ENCODE assay signal across 16 mouse cellular contexts in genomic region chr14:109668076-109668475, GRCm38 (mm10).
"Had no signal": no experiment of that assay in that cellular context is flagged by ENCODE, and none has a peak within 500 bp of the region (broad histone marks: within the 10 kb centered on the region; RNA-seq: fewer than 3 reads in every experiment).

No protein-coding gene starts in this region.

- H3K36me3 ChIP-seq: limb, embryonic 10.5 days; liver, embryonic 15.5 days; lung, embryonic 15.5 days; midbrain, embryonic 13.5 days; neural tube, embryonic 15.5 days had no signal

- H3K27ac ChIP-seq: left cerebral cortex, adult 2 months; limb, embryonic 10.5 days; liver, embryonic 15.5 days; lung, embryonic 15.5 days; macrophage; midbrain, embryonic 13.5 days; neural tube, embryonic 15.5 days; stomach, postnatal 0 days had no signal

- DNase-seq: kidney, adult 9 months; kidney, postnatal 25 days; lung, postnatal 14 days; right cerebral cortex, adult 18-20 months; right cerebral cortex, postnatal 25 days; thymus, postnatal 4 days had no signal

- H3K4me3 ChIP-seq: left cerebral cortex, adult 2 months; limb, embryonic 10.5 days; liver, embryonic 15.5 days; lung, embryonic 15.5 days; megakaryocyte, embryonic 14.5 days; midbrain, embryonic 13.5 days; neural tube, embryonic 15.5 days had no signal

- ATAC-seq: midbrain, embryonic 13.5 days had no signal

- H3K4me1 ChIP-seq: limb, embryonic 10.5 days; liver, embryonic 15.5 days; lung, embryonic 15.5 days; megakaryocyte, embryonic 14.5 days; midbrain, embryonic 13.5 days; neural tube, embryonic 15.5 days had no signal

- H3K9ac ChIP-seq: liver, embryonic 15.5 days; lung, embryonic 15.5 days; midbrain, embryonic 13.5 days; neural tube, embryonic 15.5 days had no signal

- H3K27me3 ChIP-seq: liver, embryonic 15.5 days; lung, embryonic 15.5 days; megakaryocyte, embryonic 14.5 days; midbrain, embryonic 13.5 days; neural tube, embryonic 15.5 days had no signal

- H3K4me2 ChIP-seq: liver, embryonic 11.5 days; liver, embryonic 15.5 days; lung, embryonic 15.5 days; midbrain, embryonic 13.5 days; neural tube, embryonic 15.5 days had no signal

- H3K9me3 ChIP-seq: limb, embryonic 10.5 days; liver, embryonic 15.5 days; lung, embryonic 15.5 days; megakaryocyte, embryonic 14.5 days; midbrain, embryonic 13.5 days; neural tube, embryonic 15.5 days had no signal
